Mouse (Mus musculus) ZHBTc4 (cell line): ENCODE results near the gene Nudt6.

ENCODE experiments used
- DNase-seq: peaks from one replicate; pipeline ENCODE4 v3.0.0-alpha.2; 2011; ENCODE audit warnings: low read depth, low spot score

Nudt6 gene

DNA sequence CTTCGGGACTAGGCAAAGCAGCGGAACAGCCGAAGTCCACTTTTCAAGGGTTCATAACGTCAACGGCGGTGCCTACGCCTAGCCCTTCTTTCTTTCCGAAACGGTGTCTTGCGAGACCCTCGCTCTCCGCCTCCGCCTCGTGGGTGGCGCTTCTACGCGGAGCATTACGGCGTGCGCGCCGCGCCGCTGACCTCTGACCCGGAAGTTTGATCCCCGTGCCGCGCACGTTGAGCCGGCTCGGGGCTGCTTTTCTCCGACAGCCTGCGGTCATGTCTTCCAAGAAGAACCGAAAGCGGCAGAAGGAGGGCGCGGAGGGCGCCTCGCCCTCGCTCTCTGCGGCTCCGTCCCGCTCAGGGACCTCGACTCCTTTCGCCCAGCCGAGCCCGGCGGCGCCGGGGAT lies at the start of gene Nudt6:
Gene Nudt6, minus strand, starts transcription at position 140 of the 400 bp plus-strand sequence.
- peak; percentile 98 for DNase-seq

DNA sequence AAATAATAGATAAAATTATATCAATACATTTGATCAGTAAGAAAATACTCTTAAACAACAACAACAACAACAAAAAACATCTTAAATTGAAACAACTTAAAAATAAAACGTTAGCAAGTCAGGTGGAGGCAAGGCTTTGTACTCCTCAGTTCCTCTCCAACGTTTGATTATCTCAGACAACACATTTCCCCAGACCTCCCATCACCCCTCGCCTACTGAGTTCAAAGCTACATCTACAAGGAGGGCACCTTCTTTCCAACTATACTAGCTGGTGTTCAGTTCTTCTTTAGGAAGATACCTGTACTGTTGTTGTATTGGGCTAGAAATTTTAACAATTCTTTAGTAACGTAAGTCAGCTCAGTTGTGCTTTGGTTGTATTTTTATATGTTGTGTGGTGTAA lies 49.3 kb upstream of the Nudt6 start:
- no peak for DNase-seq

- DNase-seq: peak; percentile 23
These were observed 48.2 kb upstream of the Nudt6 start for GRCm38 (mm10) chr3:37468170-37468569.

GRCm38 (mm10) chr3:37455992-37456391 lies 36.0 kb upstream of the Nudt6 start:
- DNase-seq: no peak

GRCm38 (mm10) chr3:37443409-37443808 lies 23.4 kb upstream of the Nudt6 start:
- DNase-seq: no peak

GRCm38 (mm10) chr3:37439770-37440169 lies 19.8 kb upstream of the Nudt6 start:
- no peak for DNase-seq

GRCm38 (mm10) chr3:37430359-37430758 lies 10.3 kb upstream of the Nudt6 start:
- no peak for DNase-seq

GRCm38 (mm10) chr3:37426069-37426468 lies 6.1 kb upstream of the Nudt6 start:
- DNase-seq: no peak

GRCm38 (mm10) chr3:37421179-37421578 lies 1.2 kb upstream of the Nudt6 start:
- DNase-seq: no peak

GRCm38 (mm10) chr3:37420641-37421040 lies 630 bp upstream of the Nudt6 start:
- peak; percentile 43 for DNase-seq

- peak; percentile 100 for DNase-seq
These were observed 486 bp downstream of the Nudt6 start, which contains the start of gene Spata5 for GRCm38 (mm10) chr3:37419458-37419991. Gene Spata5, plus strand, starts transcription at chr3:37419896.

DNA sequence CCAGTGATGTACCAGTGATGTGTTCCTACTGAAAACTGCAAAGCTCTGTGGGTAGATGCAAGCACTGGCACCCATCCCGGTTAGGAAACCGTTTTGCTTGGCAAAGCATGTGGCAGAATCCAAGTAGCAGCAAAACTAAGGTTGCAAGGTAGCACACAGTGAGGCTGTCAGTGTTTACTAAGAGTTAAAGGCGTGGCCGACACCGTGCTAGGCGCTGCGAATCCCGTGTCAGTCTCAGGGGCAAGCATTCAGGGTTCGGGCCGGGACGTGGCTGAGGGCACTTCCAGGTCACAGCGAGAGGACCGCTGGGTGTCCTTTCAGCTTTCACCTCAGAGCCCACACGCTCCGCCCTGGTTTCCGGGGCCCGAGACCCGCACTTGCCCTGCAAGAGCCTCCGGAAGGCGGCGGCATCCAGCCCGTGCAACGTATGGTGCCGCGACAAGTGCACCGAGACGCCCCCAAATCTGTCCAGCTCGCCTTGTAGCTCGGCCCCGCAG lies 1.0 kb downstream of the Nudt6 start:
- DNase-seq: no peak

DNA sequence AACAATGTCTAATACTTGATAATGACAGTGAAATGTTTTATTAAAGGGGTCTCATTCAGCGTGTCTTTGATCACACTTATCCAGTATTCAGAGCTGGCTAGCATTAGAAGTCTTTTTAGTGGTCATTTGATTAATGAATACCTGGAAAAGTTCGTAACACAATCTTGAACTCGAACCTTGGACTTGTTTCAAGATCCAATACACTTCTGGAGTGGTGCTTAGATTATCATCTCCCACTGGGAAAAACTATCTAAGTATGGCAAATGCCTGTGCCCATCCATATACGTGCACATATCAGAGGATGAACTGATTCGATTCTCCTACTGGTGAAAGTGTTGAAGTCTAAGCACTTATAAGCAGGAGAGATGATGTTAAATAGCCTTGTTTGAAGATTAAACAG lies 1.7 kb downstream of the Nudt6 start:
- DNase-seq: no peak

DNA sequence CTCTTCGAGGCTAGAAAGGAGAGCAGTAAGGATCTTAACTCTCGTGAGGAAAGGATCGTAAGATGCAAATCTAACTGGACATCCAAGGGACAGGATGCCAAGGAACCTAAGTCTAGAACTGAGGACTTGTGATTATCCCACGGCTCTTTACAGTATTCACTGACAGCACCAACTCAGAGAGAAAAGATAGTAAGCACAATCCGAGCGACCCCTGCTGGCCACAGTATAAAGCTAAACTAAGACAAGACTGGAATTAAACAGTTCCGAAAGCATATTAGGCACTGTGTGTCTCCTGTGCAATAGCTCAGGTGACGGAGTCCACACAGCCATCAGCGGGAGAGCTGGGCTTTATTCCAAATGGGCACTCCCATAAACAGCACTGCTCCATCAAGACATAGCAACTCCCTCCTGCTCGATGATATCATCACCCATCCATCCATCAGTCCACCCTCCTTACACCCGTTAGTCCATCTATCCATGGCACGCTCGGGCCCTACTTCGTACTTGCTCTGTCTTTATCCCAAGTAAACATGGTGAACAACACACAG lies 5.5 kb downstream of the Nudt6 start:
- DNase-seq: peak; percentile 84

- DNase-seq: no peak
These were observed 6.6 kb downstream of the Nudt6 start for GRCm38 (mm10) chr3:37413446-37413845.

GRCm38 (mm10) chr3:37407598-37407997 lies 12.4 kb downstream of the Nudt6 start:
- DNase-seq: no peak

DNA sequence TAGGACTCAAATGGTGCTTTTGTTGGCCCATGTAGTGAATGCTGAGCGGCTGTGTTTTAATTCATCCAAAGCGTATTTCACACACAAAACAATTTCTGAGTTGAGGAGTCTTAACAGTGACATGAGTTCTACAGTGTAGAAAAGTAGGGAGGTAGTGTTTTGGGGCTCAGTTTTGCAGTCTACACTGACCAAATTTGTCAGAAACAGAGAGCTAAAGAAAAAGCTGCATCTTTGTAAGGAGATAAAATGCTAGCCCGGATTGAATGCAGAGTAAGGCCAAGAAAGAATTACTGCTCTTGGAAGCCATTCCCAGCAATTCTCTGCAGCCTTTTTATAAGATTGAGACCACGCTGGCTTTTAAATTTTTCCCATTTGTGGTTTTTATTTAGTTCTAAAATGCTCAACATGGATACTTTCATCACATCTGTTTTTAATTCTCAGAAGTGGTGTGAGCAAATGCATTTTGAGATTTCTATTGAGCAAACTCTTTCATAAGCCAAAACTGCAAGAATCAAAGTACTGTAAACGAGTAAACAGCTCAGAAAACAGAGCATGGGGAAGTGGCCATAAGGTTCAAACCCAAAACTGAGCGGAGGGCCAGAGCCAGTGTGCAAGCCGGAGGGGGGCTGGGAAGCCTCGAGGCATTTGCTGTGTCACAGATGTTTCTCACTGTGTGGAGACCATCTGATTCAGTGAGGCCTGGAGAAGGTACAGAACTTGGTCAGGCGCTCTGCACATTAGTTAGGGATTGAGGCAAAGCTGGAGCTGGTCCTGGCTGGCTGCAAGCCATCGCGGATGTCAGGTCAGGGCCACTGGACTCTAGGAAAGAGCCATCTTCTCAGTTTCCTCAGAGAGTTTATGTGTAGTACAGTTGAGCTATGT lies 18.0 kb downstream of the Nudt6 start:
- no peak for DNase-seq

DNA sequence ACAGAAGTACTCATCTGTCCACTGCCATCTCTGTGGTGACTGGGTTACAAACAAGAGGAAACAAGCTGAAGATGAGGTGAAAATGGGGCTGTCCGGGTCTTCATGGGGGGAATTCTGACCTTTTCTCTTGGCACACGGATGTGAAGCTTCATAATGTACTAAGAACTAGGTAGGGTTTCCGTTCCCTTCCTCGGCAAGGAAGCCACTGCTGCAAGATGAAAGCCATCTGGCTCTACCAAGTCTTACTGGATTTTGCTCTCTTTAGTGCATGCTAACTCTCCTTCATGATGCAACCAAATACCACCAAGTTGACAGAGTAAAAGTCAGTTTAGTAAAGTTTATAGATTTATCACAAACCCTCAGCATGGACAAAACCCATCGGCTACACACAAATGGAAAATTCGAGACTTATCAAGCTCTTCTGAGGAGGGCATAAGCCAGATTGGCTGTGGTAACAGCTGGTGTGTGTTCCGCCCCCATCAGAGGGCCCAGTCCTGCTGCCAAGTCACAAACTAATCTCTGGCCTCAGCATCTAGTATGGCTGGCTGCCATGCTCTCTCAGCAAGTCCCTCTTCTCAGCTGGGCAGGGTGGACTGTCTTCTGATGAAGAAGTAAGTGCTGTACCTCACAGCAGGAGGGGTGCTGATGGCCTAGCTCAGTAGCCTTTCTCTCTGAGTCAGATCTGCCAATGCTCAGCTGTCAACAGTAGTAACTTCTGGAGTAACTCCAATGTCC lies 21.2 kb downstream of the Nudt6 start:
- DNase-seq: no peak

- no peak for DNase-seq
These were observed 22.4 kb downstream of the Nudt6 start for GRCm38 (mm10) chr3:37397646-37398045.

- no peak for DNase-seq
These were observed 22.9 kb downstream of the Nudt6 start for GRCm38 (mm10) chr3:37396930-37397608.

DNA sequence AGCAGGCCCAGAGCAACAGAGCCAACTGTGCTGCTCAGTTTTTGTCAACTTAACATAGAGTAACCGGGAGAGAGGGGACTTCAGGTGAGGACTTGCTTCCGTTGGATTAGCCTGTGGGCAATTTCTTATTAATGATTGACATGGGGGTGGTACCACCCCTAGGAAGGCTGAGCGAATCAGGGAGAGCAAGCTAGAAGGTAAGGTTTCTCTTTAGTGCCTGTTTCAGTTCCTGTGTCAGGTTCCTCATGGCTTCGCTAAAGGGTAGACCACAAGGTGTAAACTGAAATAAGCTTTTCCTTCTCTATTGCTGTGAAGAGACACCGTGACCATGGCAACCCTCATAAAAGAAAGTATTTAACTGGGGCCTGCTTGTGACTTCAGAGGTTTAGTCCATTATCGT lies 32.7 kb downstream of the Nudt6 start:
- no peak for DNase-seq
